Mouse (Mus musculus) embryo, embryonic 10 days (tissue): ENCODE results near the gene Vmn1r198.
"Not testable (repeated sequence)": the region's sequence is repeated elsewhere in the genome, so short reads cannot be mapped to it uniquely, and the experiment has no call there.

ENCODE experiments used
- DNase-seq: peaks from one replicate; pipeline ENCODE4 v3.0.0-alpha.2; 2015; ENCODE audit warnings: low spot score

The Vmn1r198 gene

GRCm38 (mm10) chr13:22350064-22350463, at the start of gene Vmn1r198:
TSS of gene Vmn1r198 (plus strand) at chr13:22350364.
- DNase-seq, result no peak

GRCm38 (mm10) chr13:22308075-22308474, 42.1 kb upstream of the Vmn1r198 start:
- DNase-seq, result not testable (repeated sequence)

GRCm38 (mm10) chr13:22315361-22315760, 34.8 kb upstream of the Vmn1r198 start:
- DNase-seq, result no peak

GRCm38 (mm10) chr13:22317366-22317765, 32.8 kb upstream of the Vmn1r198 start:
- DNase-seq, result no peak

DNA sequence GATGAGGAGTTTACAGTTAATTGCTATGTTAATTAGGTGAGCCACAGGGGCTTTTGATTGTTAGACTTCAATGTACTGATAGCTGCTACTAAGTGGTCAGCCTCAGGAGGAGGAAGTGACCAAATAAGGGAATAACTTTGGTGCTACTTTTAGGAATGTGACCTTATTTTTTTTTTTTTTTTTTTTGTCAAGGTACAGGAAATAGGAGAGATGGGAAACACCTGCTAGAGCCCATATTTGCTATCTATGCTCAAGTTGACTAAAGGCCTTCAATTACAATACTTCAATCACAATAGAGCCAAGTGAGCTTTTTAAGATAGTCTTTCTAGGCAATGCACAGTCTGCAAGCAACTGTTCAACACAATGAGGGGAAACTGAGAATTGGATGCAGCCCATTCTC, 30.1 kb upstream of the Vmn1r198 start:
- DNase-seq, result no peak

GRCm38 (mm10) chr13:22324289-22324688, 25.9 kb upstream of the Vmn1r198 start, which contains the start of gene Vmn1r197:
TSS of gene Vmn1r197 (plus strand) at chr13:22324589.
- DNase-seq, result no peak

- no peak for DNase-seq
Observed at GRCm38 (mm10) chr13:22333269-22333668, 16.9 kb upstream of the Vmn1r198 start.

- DNase-seq, result no peak
Observed at GRCm38 (mm10) chr13:22335565-22335964, 14.6 kb upstream of the Vmn1r198 start.

DNA sequence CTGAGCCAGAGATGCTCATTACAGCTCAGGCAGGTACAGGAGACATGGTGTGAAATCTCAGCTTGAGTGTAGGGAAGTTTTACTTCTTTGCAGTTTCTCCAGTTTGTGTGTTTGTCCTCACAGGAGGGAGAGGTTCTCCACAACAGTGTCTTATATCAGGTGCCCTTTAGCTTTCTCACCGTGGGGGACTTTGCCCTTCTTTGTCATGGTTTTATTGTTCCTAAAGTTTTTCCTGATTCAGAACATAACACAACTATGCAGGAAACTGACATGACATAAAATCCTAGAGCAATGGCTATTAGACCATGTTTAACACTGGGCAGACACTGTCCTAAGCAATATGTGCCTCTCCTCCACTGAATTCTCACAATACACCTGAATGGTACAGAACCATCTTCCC, 649 bp downstream of the Vmn1r198 start:
- no peak for DNase-seq

DNA sequence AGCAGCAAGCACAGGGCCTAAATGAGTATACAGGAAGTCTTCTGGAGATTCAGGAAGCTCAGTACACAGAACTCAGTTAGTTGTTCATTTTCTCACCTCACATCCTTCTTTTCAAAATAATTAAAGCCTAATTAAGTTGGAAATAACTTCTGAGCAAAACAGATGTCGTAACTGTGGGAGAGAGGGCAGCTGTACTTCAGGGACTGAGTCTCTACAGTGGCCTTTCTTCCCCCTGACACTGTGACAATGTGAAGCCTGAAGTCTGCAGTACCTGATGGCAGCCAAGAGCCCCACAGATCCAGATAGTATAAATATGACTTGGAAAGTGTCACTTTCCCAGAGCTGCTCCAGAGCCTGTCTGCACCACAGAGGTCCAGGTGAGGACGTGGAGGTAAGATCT, 29.4 kb downstream of the Vmn1r198 start, which contains the start of gene Vmn1r199:
Vmn1r199 (plus strand) TSS at position 301 of the 400 bp plus-strand sequence.
- no peak for DNase-seq

DNA sequence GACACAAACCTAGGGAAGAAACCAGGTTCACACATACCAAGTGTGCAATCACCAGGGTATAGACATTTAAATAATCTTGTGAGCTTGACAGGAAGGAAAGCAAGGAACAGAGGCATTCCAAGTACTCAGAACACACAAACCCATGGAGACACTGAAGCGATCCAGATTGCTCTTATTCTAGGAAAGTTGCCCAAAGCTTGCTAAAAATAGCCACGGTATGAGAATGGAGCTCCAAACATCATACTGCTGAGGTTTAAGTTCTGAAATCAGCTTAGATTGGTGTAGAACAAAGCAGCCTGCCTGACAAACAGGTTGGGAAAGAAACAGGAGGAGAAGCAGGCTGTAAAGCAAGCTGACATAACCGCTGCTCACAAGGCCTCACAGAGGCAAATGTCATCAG, 31.0 kb downstream of the Vmn1r198 start:
- not testable (repeated sequence) for DNase-seq

DNA sequence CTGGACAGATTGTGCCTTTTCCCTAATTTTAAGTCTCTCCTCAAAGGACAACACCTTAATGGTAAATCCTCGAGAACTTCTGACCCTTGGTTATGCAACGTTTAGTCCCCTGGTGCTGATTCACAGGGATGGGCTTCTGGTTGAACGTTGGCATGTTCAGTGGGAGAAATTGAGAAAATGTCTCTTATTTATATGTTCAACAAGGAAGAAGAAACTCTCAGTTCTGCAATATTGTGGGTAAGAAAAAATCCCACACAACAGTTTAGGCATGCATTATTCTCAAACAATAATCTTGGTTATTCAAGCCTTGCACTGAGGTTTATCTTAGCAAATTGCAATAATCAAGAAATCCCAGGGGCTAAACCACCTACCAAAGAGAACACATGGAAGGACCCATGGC, 33.2 kb downstream of the Vmn1r198 start:
- no peak for DNase-seq

GRCm38 (mm10) chr13:22387050-22387449, 36.9 kb downstream of the Vmn1r198 start:
- no peak for DNase-seq

- DNase-seq, result peak; percentile 49
Observed at GRCm38 (mm10) chr13:22390073-22390472, 39.9 kb downstream of the Vmn1r198 start, which contains the start of gene Vmn1r200. TSS of gene Vmn1r200 (plus strand) at chr13:22390373.

DNA sequence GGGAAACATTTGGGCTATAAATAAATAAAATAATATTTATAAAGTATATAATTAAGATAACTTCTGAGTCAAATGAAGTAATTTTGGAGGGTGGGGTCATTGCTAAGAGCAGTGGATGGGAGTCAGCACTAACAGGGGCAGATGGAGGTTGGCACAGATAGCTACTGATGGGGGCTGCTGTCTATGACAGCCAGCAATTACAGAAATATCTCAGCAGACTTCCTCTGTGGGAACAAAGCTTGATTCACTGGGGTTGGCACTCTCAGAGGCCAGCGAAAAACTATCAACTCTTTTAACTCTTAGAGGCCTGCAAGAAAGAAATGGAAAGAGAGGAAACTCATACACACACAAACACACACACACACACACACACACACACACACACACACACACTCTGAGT, 52.8 kb downstream of the Vmn1r198 start:
- no peak for DNase-seq
